Mouse (Mus musculus): ENCODE results near the gene Ddx59. TPM values are rescaled to one million over a fixed set of nuclear protein-coding genes. Genes with fewer than 3 reads are reported as not detected.

Gene Ddx59
- polyA plus RNA-seq (2016; fragmentation: Nextera tagmentation; extraction: Ambion mirVana): 17.7 and 21.1 TPM in 2 replicates

DNA sequence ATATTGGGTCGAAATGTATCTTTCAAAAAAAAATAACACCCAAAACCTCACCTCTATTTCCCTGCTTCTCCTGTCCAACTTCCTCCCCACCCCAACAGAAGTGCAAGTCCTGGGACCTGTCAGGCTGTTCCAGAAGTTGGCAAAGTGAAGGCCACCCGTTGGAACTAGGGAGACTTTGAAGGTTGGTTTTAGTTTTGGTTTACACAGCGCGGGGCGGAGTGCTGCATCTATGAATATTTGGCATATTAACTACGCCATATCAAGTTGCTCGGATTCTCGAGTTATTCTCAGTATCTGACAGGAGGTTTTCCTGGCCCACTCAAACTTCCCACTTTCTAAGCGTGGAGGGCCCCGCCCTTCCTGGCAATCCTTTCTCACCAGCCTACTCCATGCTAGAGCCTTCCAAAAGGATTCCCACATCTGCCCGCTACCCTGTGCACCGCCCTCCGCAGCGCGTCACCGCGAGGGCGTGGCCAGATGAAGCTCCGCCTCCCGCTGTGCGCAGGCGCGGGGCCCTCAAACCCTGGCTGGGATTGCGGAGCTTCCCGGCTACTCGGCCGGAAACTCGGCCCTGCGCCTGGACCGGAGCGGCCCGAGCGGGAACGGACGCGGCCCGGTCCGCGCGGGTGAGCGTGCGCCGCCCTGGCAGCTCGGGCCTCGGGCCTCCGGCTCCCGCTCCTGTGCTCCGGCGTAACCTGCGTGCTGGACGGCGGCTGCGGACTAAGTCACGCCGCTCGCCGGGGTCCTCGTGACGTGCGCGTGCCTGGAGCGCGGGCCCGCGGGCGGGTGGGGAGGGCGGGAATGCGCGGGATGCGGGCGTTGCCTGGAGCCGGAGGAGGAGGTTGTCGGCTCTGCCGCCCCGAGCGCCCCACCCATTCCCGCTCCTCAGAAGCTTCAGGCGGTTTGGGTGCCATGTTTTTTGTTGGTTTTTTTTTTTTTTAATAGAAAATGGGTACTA, at the start of gene Ddx59:
Ddx59 (plus strand) TSS at position 474 of the 958 bp plus-strand sequence.
- peak within 1 kb of the TSS; percentile 98 for H3K27ac ChIP-seq
- WGBS: 3% methylated on average over 78 of the region's 78 CpGs
- no peaks in the 10 kb centered on the region for H3K9me3 ChIP-seq
- peak within 1 kb of the TSS; percentile 75 for H3K4me3 ChIP-seq
- no peaks in the 10 kb centered on the region for H3K27me3 ChIP-seq (ENCODE audit: insufficient read depth, poor library complexity, severe bottlenecking)
- peak; percentile 98 for DNase-seq (ENCODE audit: low spot score)
- H3K36me3 ChIP-seq: peaks cover 10% of the 10 kb centered on the region
- peaks cover 14% of the 10 kb centered on the region for H3K4me1 ChIP-seq (replicated peaks)

DNA sequence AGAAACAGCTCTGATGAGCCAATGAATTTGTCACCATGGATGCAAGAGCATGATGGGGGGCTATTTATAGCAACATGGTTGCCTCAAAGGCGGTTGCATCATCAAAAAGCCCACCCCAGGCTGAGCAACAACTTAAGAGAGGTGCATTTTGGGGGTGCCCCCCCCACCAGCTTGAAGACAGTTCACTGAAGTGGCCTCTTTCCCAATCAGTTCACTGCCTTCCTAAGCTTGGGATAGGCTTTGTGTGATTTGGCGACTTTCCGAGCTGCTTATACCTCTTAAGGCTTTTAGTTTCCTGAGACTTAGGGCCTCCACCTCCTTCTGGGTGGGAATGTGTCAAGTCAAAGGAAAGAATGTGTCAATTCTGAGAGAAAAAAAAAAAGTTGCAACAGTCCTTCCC, 49.1 kb upstream of the Ddx59 start:
- Histone ChIP-seq H3K36me3 (no peaks in the 10 kb centered on the region), H3K27ac (no peak overlapping the region), H3K9me3 (no peaks in the 10 kb centered on the region), H3K4me1 (replicated peaks) (peaks cover 11% of the 10 kb centered on the region; the same call in 1 of the 2 replicates), H3K4me3 (no peak overlapping the region), H3K27me3 (ENCODE audit: insufficient read depth, poor library complexity, severe bottlenecking) (no peaks in the 10 kb centered on the region)
- no peak for DNase-seq (ENCODE audit: low spot score)
- 83% methylated on average over 3 of the region's 3 CpGs for WGBS

- no peak overlapping the region for H3K4me3 ChIP-seq
- 94% methylated on average over 7 of the region's 7 CpGs for WGBS
- no peaks in the 10 kb centered on the region for H3K36me3 ChIP-seq
- H3K9me3 ChIP-seq: no peaks in the 10 kb centered on the region
- H3K4me1 ChIP-seq (replicated peaks): no peaks in the 10 kb centered on the region
- H3K27me3 ChIP-seq (ENCODE audit: insufficient read depth, poor library complexity, severe bottlenecking): no peaks in the 10 kb centered on the region
- no peak overlapping the region for H3K27ac ChIP-seq
- no peak for DNase-seq (ENCODE audit: low spot score)
Measured at GRCm38 (mm10) chr1:136379261-136379660, 35.8 kb upstream of the Ddx59 start.

- H3K27me3 ChIP-seq (ENCODE audit: insufficient read depth, poor library complexity, severe bottlenecking): no peaks in the 10 kb centered on the region
- H3K9me3 ChIP-seq: no peaks in the 10 kb centered on the region
- no peak for DNase-seq (ENCODE audit: low spot score)
- H3K4me1 ChIP-seq (replicated peaks): no peaks in the 10 kb centered on the region
- H3K27ac ChIP-seq: no peak overlapping the region
- WGBS: 93% methylated on average over 4 of the region's 4 CpGs
- H3K36me3 ChIP-seq: no peaks in the 10 kb centered on the region
- H3K4me3 ChIP-seq: no peak overlapping the region
Measured at GRCm38 (mm10) chr1:136380161-136380560, 34.9 kb upstream of the Ddx59 start.

GRCm38 (mm10) chr1:136380606-136381005, 34.5 kb upstream of the Ddx59 start:
- H3K27me3 ChIP-seq (ENCODE audit: insufficient read depth, poor library complexity, severe bottlenecking): no peaks in the 10 kb centered on the region
- 84% methylated on average over 8 of the region's 8 CpGs for WGBS
- no peaks in the 10 kb centered on the region for H3K9me3 ChIP-seq

GRCm38 (mm10) chr1:136381169-136381568, 33.9 kb upstream of the Ddx59 start:
- Histone ChIP-seq H3K36me3 (no peaks in the 10 kb centered on the region), H3K27ac (no peak overlapping the region), H3K27me3 (ENCODE audit: insufficient read depth, poor library complexity, severe bottlenecking) (no peaks in the 10 kb centered on the region), H3K4me1 (replicated peaks) (no peaks in the 10 kb centered on the region), H3K4me3 (no peak overlapping the region), H3K9me3 (no peaks in the 10 kb centered on the region)
- WGBS: 87% methylated on average over 6 of the region's 6 CpGs
- no peak for DNase-seq (ENCODE audit: low spot score)

More at GRCm38 (mm10) chr1:136380606-136381005, 34.5 kb upstream of the Ddx59 start:
- Histone ChIP-seq H3K36me3 (no peaks in the 10 kb centered on the region), H3K4me1 (replicated peaks) (no peaks in the 10 kb centered on the region), H3K27ac (no peak overlapping the region), H3K4me3 (no peak overlapping the region)
- no peak for DNase-seq (ENCODE audit: low spot score)

GRCm38 (mm10) chr1:136381583-136381982, 33.5 kb upstream of the Ddx59 start:
- no peaks in the 10 kb centered on the region for H3K4me1 ChIP-seq (replicated peaks)
- no peaks in the 10 kb centered on the region for H3K27me3 ChIP-seq (ENCODE audit: insufficient read depth, poor library complexity, severe bottlenecking)
- no peak for DNase-seq (ENCODE audit: low spot score)
- H3K36me3 ChIP-seq: no peaks in the 10 kb centered on the region
- no peaks in the 10 kb centered on the region for H3K9me3 ChIP-seq
- WGBS: 88% methylated on average over 5 of the region's 5 CpGs
- H3K4me3 ChIP-seq: no peak overlapping the region
- H3K27ac ChIP-seq: no peak overlapping the region

- H3K36me3 ChIP-seq: no peaks in the 10 kb centered on the region
- DNase-seq (ENCODE audit: low spot score): no peak
- no peaks in the 10 kb centered on the region for H3K27me3 ChIP-seq (ENCODE audit: insufficient read depth, poor library complexity, severe bottlenecking)
- H3K4me3 ChIP-seq: no peak overlapping the region
- no peak overlapping the region for H3K27ac ChIP-seq
- WGBS: 51% methylated on average over 5 of the region's 6 CpGs
- H3K4me1 ChIP-seq (replicated peaks): no peaks in the 10 kb centered on the region
- H3K9me3 ChIP-seq: no peaks in the 10 kb centered on the region
Measured at GRCm38 (mm10) chr1:136386914-136387313, 28.2 kb upstream of the Ddx59 start.

GRCm38 (mm10) chr1:136394506-136394905, 20.6 kb upstream of the Ddx59 start:
- Histone ChIP-seq H3K27ac (no peak overlapping the region), H3K27me3 (ENCODE audit: insufficient read depth, poor library complexity, severe bottlenecking) (no peaks in the 10 kb centered on the region), H3K36me3 (no peaks in the 10 kb centered on the region), H3K9me3 (no peaks in the 10 kb centered on the region), H3K4me1 (replicated peaks) (peaks cover 7% of the 10 kb centered on the region; the same call in 1 of the 2 replicates), H3K4me3 (peak overlapping the region; percentile 32; the same call in 1 of the 2 replicates)
- DNase-seq (ENCODE audit: low spot score): no peak
- 35% methylated on average over 10 of the region's 10 CpGs for WGBS

- Histone ChIP-seq H3K4me3 (peak overlapping the region; percentile 32), H3K27me3 (ENCODE audit: insufficient read depth, poor library complexity, severe bottlenecking) (no peaks in the 10 kb centered on the region)
- DNase-seq (ENCODE audit: low spot score): no peak
Measured at GRCm38 (mm10) chr1:136395073-136395472, 20.0 kb upstream of the Ddx59 start.

DNA sequence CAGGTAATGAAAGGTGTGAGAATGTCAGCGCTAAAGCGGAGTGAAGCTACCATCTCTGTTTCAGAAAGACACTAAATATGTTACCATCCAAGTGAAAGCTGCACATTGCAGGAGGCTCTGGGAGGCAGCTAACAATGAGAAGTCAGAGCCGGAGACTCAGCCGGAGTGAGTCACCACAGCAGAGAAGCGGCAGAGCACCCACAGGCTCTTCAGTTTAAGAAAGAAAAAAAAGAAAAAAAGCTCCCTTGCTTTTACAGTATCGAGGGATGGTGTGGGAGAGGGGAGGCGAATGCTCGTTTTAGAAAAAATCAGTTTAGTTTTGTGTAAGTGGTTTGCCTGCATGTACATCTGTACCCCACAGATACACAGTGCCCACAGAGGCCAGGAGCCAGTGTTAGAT, 13.8 kb upstream of the Ddx59 start:
- Histone ChIP-seq H3K4me3 (no peak overlapping the region), H3K36me3 (no peaks in the 10 kb centered on the region), H3K9me3 (peaks cover 3% of the 10 kb centered on the region; the same call in 1 of the 2 replicates), H3K27ac (no peak overlapping the region), H3K27me3 (ENCODE audit: insufficient read depth, poor library complexity, severe bottlenecking) (no peaks in the 10 kb centered on the region), H3K4me1 (replicated peaks) (0 out of 2 replicates have a peak, but pooled peaks cover 3% of the 10 kb centered on the region)
- 79% methylated on average over 8 of the region's 8 CpGs for WGBS
- DNase-seq (ENCODE audit: low spot score): no peak

More at GRCm38 (mm10) chr1:136395073-136395472, 20.0 kb upstream of the Ddx59 start:
- H3K36me3 ChIP-seq: no peaks in the 10 kb centered on the region
- 38% methylated on average over 5 of the region's 5 CpGs for WGBS
- no peaks in the 10 kb centered on the region for H3K9me3 ChIP-seq
- peaks cover 7% of the 10 kb centered on the region; the same call in 1 of the 2 replicates for H3K4me1 ChIP-seq (replicated peaks)
- H3K27ac ChIP-seq: no peak overlapping the region

DNA sequence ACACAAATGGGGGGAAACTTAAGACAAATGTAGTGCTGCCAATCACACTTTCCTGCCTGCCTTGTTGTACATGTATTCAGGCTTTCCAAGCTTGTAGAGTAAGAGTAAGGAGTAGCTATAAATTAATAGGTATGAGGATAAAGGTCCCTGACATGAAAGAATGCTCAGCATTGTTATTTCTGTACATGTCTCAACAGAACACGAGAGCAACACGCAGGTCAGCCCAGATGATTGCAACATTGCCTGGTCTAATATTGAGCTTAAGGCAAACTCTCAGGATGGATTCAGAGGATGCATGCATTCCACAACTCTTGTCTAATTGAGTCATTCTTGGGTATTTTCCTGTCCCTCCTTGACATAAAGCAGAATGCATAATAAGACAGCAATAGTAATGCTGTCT, 5.4 kb upstream of the Ddx59 start:
- H3K4me1 ChIP-seq (replicated peaks): no peaks in the 10 kb centered on the region; the same call in 1 of the 2 replicates
- no peaks in the 10 kb centered on the region for H3K27me3 ChIP-seq (ENCODE audit: insufficient read depth, poor library complexity, severe bottlenecking)
- WGBS: 95% methylated on average over 2 of the region's 2 CpGs
- no peak overlapping the region for H3K27ac ChIP-seq
- H3K36me3 ChIP-seq: no peaks in the 10 kb centered on the region
- no peak for DNase-seq (ENCODE audit: low spot score)
- H3K9me3 ChIP-seq: peaks cover 4% of the 10 kb centered on the region; the same call in 1 of the 2 replicates
- no peak overlapping the region for H3K4me3 ChIP-seq

- no peak for DNase-seq (ENCODE audit: low spot score)
- Histone ChIP-seq H3K4me3 (peak overlapping the region; percentile 75), H3K4me1 (replicated peaks) (peaks cover 14% of the 10 kb centered on the region), H3K27me3 (ENCODE audit: insufficient read depth, poor library complexity, severe bottlenecking) (no peaks in the 10 kb centered on the region), H3K36me3 (peaks cover 16% of the 10 kb centered on the region), H3K9me3 (no peaks in the 10 kb centered on the region), H3K27ac (peak overlapping the region; percentile 98)
- 44% methylated on average over 2 of the region's 2 CpGs for WGBS
Measured at GRCm38 (mm10) chr1:136415756-136416126, 670 bp downstream of the Ddx59 start.

Data from hindbrain, embryonic 10.5 days (tissue).